Mouse (Mus musculus) urinary bladder, adult 2 months (tissue): Measurements from ENCODE around the gene Rem1. TPM values are rescaled to one million over a fixed set of nuclear protein-coding genes. Genes with fewer than 3 reads are reported as not detected.

Experiments
- DNase-seq: peaks from one replicate; pipeline ENCODE4 v3.0.0; 2022; ENCODE audit warnings: low spot score
- polyA plus RNA-seq: library from polyadenylated mRNA; depleted of rRNA; stranded (reverse); fragments of >200 nt; gene quantifications from 2 replicates; pipeline ENCODE4 v1.2.3, GENCODE M21; 2012; rRNA removed

The Rem1 gene
- polyA plus RNA-seq, 1 experiment: 9.4 TPM

GRCm38 (mm10) chr2:152675252-152675791, 48.6 kb downstream of the Rem1 start:
- DNase-seq: no peak

- DNase-seq: no peak
Observed at GRCm38 (mm10) chr2:152678302-152678701, 51.6 kb downstream of the Rem1 start.

- DNase-seq: no peak
Observed at GRCm38 (mm10) chr2:152678925-152679324, 52.2 kb downstream of the Rem1 start.

GRCm38 (mm10) chr2:152679701-152680355, 53.1 kb downstream of the Rem1 start:
- DNase-seq: no peak

- no peak for DNase-seq
Observed at GRCm38 (mm10) chr2:152683086-152683485, 56.3 kb downstream of the Rem1 start.

Other genes with a start within 250 kb of the Rem1 start
- 8.6 and 12.6 TPM in 2 replicates for gene Sox12, start 228.9 kb upstream of the Rem1 start, polyA plus RNA-seq
- 8.7 and 9.7 TPM in 2 replicates for gene Zcchc3, start 211.9 kb upstream of the Rem1 start, polyA plus RNA-seq
- gene 6820408C15Rik, start 211.4 kb upstream of the Rem1 start, polyA plus RNA-seq: 0.40 and 0.45 TPM in 2 replicates
- not detected in 2 replicates for gene Defb23, start 162.3 kb upstream of the Rem1 start, polyA plus RNA-seq
- gene Defb20, start 149.9 kb upstream of the Rem1 start, polyA plus RNA-seq: not detected in 2 replicates
- not detected in 2 replicates for gene Defb22, start 136.8 kb upstream of the Rem1 start, polyA plus RNA-seq
- not detected in 2 replicates for gene Defb26, start 115.3 kb upstream of the Rem1 start, polyA plus RNA-seq
- gene Defb28, start 108.7 kb upstream of the Rem1 start, polyA plus RNA-seq: not detected in 2 replicates
- not detected in 2 replicates for gene Defb29, start 86.9 kb upstream of the Rem1 start, polyA plus RNA-seq
- gene Gm17416, start 57.6 kb upstream of the Rem1 start, polyA plus RNA-seq: not detected in 2 replicates
- gene Defb21, start 54.2 kb upstream of the Rem1 start, polyA plus RNA-seq: not detected in 2 replicates
- not detected in 2 replicates for gene Defb19, start 46.6 kb upstream of the Rem1 start, polyA plus RNA-seq
- gene Defb45, start 27.6 kb upstream of the Rem1 start, polyA plus RNA-seq: 0.21 TPM in 1 of 2 replicates, not detected in the other
- gene Defb36, start 22.6 kb upstream of the Rem1 start, polyA plus RNA-seq: not detected in 2 replicates
- 0.78 and 0.95 TPM in 2 replicates for gene Defb25, start 3.9 kb upstream of the Rem1 start, polyA plus RNA-seq
- gene H13, start 42.5 kb downstream of the Rem1 start, polyA plus RNA-seq: 64.3 and 67.2 TPM in 2 replicates
- 17.1 and 17.8 TPM in 2 replicates for gene Mcts2, start 60.1 kb downstream of the Rem1 start, polyA plus RNA-seq
- gene Id1, start 109.3 kb downstream of the Rem1 start, polyA plus RNA-seq: 416 and 633 TPM in 2 replicates
- gene Cox4i2, start 127.2 kb downstream of the Rem1 start, polyA plus RNA-seq: 9.6 and 10.0 TPM in 2 replicates
- 76.7 and 88.6 TPM in 2 replicates for gene Bcl2l1, start 204.8 kb downstream of the Rem1 start, polyA plus RNA-seq
- gene Tpx2, start 221.0 kb downstream of the Rem1 start, polyA plus RNA-seq: 3.0 and 3.2 TPM in 2 replicates